Mouse (Mus musculus) forebrain, embryonic 13.5 days (tissue): ENCODE measurements around the gene Ccdc97. TPM values are rescaled to one million over a fixed set of nuclear protein-coding genes. Genes with fewer than 3 reads are reported as not detected.

Experiments
- ATAC-seq: fragments of 200-750 bp; cut with Nextera tagmentation; 2 replicates; pipeline ENCODE4 v1.8.0; 2017
- H3K27ac ChIP-seq: fragments of 300-500 bp; sonication (generic); 2 replicates; pipeline ENCODE4 v1.5.1; 2015; ENCODE audit warnings: inconsistent platforms, mild to moderate bottlenecking, moderate library complexity
- H3K27me3 ChIP-seq: fragments of 300-500 bp; sonication (generic); 2 replicates; pipeline ENCODE4 v1.6.1; 2015; ENCODE audit warnings: mild to moderate bottlenecking, inconsistent platforms
- H3K36me3 ChIP-seq: fragments of 300-500 bp; sonication (generic); 2 replicates; pipeline ENCODE4 v1.6.1; 2015; ENCODE audit warnings: mild to moderate bottlenecking, inconsistent platforms; ENCODE audit not compliant: poor library complexity, severe bottlenecking
- H3K4me1 ChIP-seq: fragments of 300-500 bp; sonication (generic); 2 replicates; pipeline ENCODE4 v1.6.1; 2015; ENCODE audit warnings: inconsistent platforms
- H3K4me2 ChIP-seq: fragments of 300-500 bp; sonication (generic); 2 replicates; pipeline ENCODE4 v1.6.1; 2015; ENCODE audit warnings: inconsistent platforms, mild to moderate bottlenecking, moderate library complexity
- H3K4me3 ChIP-seq: fragments of 300-500 bp; sonication (generic); 2 replicates; pipeline ENCODE4 v1.5.1; 2015; ENCODE audit warnings: mild to moderate bottlenecking, inconsistent platforms
- H3K9ac ChIP-seq: fragments of 300-500 bp; sonication (generic); 2 replicates; pipeline ENCODE4 v1.6.1; 2015; ENCODE audit warnings: mild to moderate bottlenecking, inconsistent platforms
- H3K9me3 ChIP-seq: fragments of 300-500 bp; sonication (generic); replicated peaks from 2 replicates; pipeline ENCODE4 v1.6.1; 2016; ENCODE audit warnings: inconsistent platforms
- WGBS: fragments of 180-500 bp; shearing (Covaris S2); methylation state at CpG from one replicate; pipeline ENCODE4 v1.1.7; 2015; 5-methylcytosine and 5-hydroxymethylcytosine counted together
- polyA plus RNA-seq: library from polyadenylated mRNA; unstranded; fragments of >200 nt; fragmentation: Nextera tagmentation; extraction: Ambion mirVana; gene quantifications from 2 replicates; pipeline ENCODE4 v1.2.1, GENCODE M21; 2015

Ccdc97 gene
- polyA plus RNA-seq, 1 experiment from 2014 or later = 26.4 TPM

DNA sequence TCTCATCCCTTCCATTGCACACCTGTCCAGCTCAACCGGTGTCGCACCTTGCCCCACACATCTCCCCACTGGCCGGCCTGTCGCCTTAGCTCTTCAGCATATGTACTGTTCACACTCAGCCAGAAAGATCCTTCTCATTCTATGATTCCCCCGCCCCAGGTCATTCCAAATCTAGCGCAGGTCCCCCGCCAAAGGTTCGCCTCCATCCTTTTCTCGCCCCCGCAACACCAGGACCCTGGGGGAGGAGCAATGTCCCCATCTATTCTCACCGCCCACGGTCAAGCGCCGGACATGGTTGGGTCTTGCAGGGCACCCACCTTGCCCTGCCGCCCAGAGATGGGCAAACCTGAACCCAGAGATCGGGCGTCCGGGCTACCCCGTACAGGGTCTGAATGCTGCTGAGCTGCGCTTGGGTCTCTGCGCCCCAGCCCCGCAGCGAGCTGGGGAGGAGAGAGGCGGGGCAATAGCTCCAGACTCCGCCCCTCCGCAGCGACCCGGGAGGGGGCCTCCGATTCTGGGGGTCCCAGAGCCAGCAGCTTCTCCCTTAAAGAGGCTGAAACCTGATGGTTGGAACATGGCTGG, 44.1 kb downstream of the Ccdc97 start, which contains the start of gene Tmem91:
Gene Tmem91, minus strand, starts transcription at position 448 of the 582 bp plus-strand sequence.
- Histone ChIP-seq H3K4me2 (peak within 1 kb of the TSS; percentile 57), H3K27me3 (peaks cover 38% of the 10 kb centered on the region), H3K9me3 (no peaks in the 10 kb centered on the region), H3K4me3 (peak within 1 kb of the TSS; percentile 35), H3K4me1 (peaks cover 26% of the 10 kb centered on the region), H3K9ac (peak within 1 kb of the TSS; percentile 54), H3K27ac (no peak within 1 kb of the TSS), H3K36me3 (no peaks in the 10 kb centered on the region)
- WGBS = 2% methylated on average over 29 of the region's 29 CpGs
- ATAC-seq = peak; percentile 13; the same call in 1 of the 2 replicates

DNA sequence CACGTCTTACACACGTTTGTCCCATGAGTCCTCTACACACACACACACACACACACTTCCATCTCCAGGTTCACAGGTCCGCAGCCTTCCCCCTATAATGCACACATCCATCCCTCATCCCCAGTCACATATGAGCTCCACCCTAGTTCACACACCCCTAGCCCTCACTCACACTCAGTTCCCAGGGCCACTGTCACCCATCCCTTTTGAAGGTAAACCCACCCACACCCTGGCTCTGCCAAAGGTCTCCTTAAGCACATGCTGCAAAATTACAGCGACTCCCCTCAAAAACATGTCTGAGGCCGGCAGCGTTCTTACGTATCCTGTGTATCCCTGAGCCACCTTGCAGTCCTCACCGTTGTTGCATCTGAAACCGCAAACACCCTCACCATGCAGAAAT, 44.6 kb downstream of the Ccdc97 start:
- no peak for ATAC-seq
- H3K9ac ChIP-seq = peak overlapping the region; percentile 54; the same call in 1 of the 2 replicates
- peaks cover 38% of the 10 kb centered on the region for H3K27me3 ChIP-seq
- no peak overlapping the region for H3K27ac ChIP-seq
- H3K9me3 ChIP-seq = no peaks in the 10 kb centered on the region
- H3K4me1 ChIP-seq = peaks cover 26% of the 10 kb centered on the region
- peak overlapping the region; percentile 35 for H3K4me3 ChIP-seq
- peak overlapping the region; percentile 57 for H3K4me2 ChIP-seq
- WGBS = 23% methylated on average over 9 of the region's 9 CpGs
- H3K36me3 ChIP-seq = 0 out of 2 replicates have a peak, but pooled peaks cover 3% of the 10 kb centered on the region

DNA sequence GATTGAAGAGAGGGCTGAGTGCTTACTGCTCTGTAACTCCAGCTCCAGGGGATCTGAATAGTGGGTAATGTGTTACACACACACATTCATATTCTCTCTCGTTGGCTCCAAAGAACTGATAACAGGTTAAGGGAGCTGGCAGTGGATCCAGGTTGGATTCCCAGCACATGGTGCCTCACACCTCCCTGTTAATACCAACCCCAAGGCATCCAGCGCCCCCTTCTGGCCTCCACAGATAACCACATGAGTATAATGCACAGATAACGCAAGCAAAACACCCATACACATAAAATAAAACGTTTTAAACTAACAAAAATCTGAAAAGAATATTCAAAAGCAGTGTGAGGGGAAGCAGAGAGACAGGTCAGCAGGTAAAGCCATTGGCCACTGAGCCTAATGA, 46.4 kb downstream of the Ccdc97 start:
- WGBS = 52% methylated on average over 4 of the region's 4 CpGs
- ATAC-seq = no peak
- Histone ChIP-seq H3K4me1 (peaks cover 26% of the 10 kb centered on the region), H3K4me3 (no peak overlapping the region), H3K36me3 (peaks cover 21% of the 10 kb centered on the region), H3K4me2 (no peak overlapping the region), H3K27ac (no peak overlapping the region), H3K9me3 (no peaks in the 10 kb centered on the region), H3K9ac (no peak overlapping the region), H3K27me3 (peaks cover 30% of the 10 kb centered on the region)

DNA sequence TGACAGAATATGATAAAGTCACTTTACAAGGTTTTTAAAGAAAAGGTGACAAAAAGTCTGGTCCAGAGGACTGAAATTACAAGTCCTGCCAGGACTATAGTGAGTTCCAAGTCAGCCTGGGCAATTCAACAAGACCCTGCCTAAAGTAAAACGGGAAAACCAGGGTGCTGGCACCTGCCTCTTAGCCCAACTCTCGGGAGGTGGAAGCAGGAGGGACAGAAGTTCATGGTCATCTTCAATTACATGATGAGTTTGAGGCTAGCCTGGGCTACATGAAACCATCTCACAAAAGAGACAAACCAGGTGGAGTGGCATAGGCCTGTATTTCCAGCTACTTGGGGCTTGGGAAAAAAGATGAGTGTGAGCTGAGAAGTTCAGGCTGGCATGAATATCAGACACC, 47.2 kb downstream of the Ccdc97 start:
- Histone ChIP-seq H3K9ac (no peak overlapping the region), H3K4me3 (no peak overlapping the region), H3K27me3 (peaks cover 30% of the 10 kb centered on the region), H3K36me3 (peaks cover 25% of the 10 kb centered on the region), H3K27ac (no peak overlapping the region), H3K9me3 (no peaks in the 10 kb centered on the region), H3K4me2 (no peak overlapping the region), H3K4me1 (peaks cover 21% of the 10 kb centered on the region)
- WGBS = 78% methylated on average over 2 of the region's 2 CpGs
- ATAC-seq = no peak

DNA sequence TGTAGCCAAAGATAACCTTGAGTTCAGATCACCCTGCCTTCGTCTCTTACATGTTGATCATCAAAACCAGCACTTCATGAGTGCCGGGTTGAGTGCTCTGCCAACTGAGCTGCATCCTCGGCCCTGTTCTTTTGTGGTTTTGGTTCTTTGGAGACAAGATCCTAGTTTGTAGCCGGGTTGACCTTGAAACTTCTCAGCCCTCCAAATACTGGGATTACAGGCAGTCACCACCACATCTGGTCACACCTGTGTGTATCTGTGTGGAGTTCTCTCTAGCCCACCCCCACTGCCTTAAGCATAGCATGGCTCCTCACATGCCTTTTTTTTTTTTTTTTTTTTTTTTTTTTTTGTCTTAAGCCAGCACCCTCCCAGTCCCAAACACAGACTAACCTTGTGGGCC, 48.8 kb downstream of the Ccdc97 start:
- Histone ChIP-seq H3K4me2 (no peak overlapping the region), H3K4me3 (no peak overlapping the region), H3K9me3 (no peaks in the 10 kb centered on the region), H3K36me3 (peaks cover 41% of the 10 kb centered on the region), H3K27me3 (peaks cover 22% of the 10 kb centered on the region), H3K4me1 (peaks cover 8% of the 10 kb centered on the region), H3K9ac (no peak overlapping the region), H3K27ac (no peak overlapping the region)
- 89% methylated on average over 4 of the region's 4 CpGs for WGBS
- ATAC-seq = no peak

DNA sequence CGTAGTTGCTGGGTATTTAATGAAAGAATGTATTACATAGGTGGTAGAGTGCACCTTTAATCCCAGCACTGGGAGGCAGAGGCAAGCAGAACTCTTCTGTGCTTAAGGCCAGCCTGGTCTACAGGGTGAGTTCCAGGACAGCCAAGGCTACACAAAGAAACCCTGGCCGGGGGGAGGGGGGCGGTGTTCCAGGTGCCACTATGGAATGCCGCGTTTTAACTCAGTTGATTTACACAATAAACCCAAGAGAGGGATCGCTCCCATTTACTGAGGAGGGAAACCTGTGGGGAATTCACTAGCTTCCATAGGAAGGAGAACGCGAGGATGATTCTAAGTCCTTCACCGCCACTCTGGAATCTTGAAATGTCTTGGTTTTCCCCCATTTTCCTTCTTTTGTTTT, 49.3 kb downstream of the Ccdc97 start:
- H3K4me3 ChIP-seq = no peak overlapping the region
- H3K27ac ChIP-seq = no peak overlapping the region
- peaks cover 3% of the 10 kb centered on the region for H3K4me1 ChIP-seq
- 84% methylated on average over 9 of the region's 9 CpGs for WGBS
- ATAC-seq = no peak
- H3K36me3 ChIP-seq = peaks cover 45% of the 10 kb centered on the region
- H3K9ac ChIP-seq = no peak overlapping the region
- H3K4me2 ChIP-seq = no peak overlapping the region
- H3K27me3 ChIP-seq = peaks cover 18% of the 10 kb centered on the region
- H3K9me3 ChIP-seq = no peaks in the 10 kb centered on the region

DNA sequence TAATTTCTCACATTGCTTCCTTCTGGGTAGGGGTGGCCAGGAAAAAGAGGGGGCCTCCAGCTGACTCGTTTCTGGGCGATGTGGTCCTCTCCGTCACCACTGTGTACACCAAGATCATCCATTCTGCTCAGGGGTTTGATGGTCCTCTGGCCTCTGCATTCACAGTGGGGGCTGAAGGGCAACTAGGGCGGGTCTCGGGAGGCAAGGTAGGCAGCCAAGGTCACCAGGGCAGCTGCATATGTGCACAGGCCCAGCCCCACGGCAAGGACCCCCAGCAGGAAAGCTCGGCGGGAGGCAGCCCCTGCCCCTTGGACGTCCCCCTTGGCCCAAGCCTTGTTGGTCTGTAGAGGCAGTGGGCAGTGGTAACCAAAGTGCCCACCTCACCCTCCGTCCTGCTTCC, 49.7 kb downstream of the Ccdc97 start:
- H3K9me3 ChIP-seq = no peaks in the 10 kb centered on the region
- no peak overlapping the region for H3K27ac ChIP-seq
- peaks cover 13% of the 10 kb centered on the region for H3K27me3 ChIP-seq
- H3K36me3 ChIP-seq = peaks cover 50% of the 10 kb centered on the region
- H3K4me3 ChIP-seq = no peak overlapping the region
- H3K4me2 ChIP-seq = no peak overlapping the region
- no peak for ATAC-seq
- WGBS = 90% methylated on average over 10 of the region's 10 CpGs
- no peaks in the 10 kb centered on the region for H3K4me1 ChIP-seq
- H3K9ac ChIP-seq = no peak overlapping the region

DNA sequence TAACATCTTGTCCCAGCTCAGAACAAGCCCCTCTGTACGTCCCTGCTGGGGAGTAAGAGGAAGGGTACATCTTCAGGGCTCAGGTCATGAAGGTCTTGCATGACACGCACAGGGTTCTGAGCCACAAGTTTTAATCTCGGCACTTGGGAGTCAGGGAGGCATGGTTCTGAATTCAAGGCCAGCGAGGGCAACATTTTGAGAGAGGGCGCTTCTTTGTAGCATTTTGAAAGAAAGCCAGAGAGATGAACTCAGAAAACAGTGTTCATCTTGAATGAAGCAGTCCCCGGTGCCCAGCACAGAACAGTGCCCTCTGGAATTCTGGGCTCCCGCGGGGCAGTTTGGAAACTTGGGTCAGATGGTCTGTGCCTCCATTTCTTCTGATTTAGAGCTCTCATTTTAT, 52.5 kb downstream of the Ccdc97 start:
- Histone ChIP-seq H3K4me2 (no peak overlapping the region), H3K27ac (no peak overlapping the region), H3K9me3 (no peaks in the 10 kb centered on the region), H3K36me3 (peaks cover 65% of the 10 kb centered on the region), H3K4me3 (no peak overlapping the region), H3K9ac (no peak overlapping the region), H3K4me1 (no peaks in the 10 kb centered on the region), H3K27me3 (no peaks in the 10 kb centered on the region)
- ATAC-seq = no peak
- 90% methylated on average over 8 of the region's 8 CpGs for WGBS

Other genes with a start within 250 kb of the Ccdc97 start
- 0.39 and 0.49 TPM in 2 replicates for gene Ceacam1, start 241.5 kb downstream of the Ccdc97 start, polyA plus RNA-seq
- 0.14 and 0.15 TPM in 2 replicates for gene Ceacam2, start 179.2 kb downstream of the Ccdc97 start, polyA plus RNA-seq
- gene Erich4, start 103.2 kb downstream of the Ccdc97 start, polyA plus RNA-seq = not detected in 2 replicates
- 25.6 and 27.4 TPM in 2 replicates for gene Dmac2, start 99.7 kb downstream of the Ccdc97 start, polyA plus RNA-seq
- gene B3gnt8, start 92.4 kb downstream of the Ccdc97 start, polyA plus RNA-seq = 0.67 and 0.69 TPM in 2 replicates
- 48.1 and 49.0 TPM in 2 replicates for gene Bckdha, start 60.1 kb downstream of the Ccdc97 start, polyA plus RNA-seq
- gene Exosc5, start 59.9 kb downstream of the Ccdc97 start, polyA plus RNA-seq = 54.0 and 55.2 TPM in 2 replicates
- 5.2 and 7.5 TPM in 2 replicates for gene Tmem91, start 43.9 kb downstream of the Ccdc97 start, polyA plus RNA-seq
- 40.2 and 48.4 TPM in 2 replicates for gene B9d2, start 38.3 kb downstream of the Ccdc97 start, polyA plus RNA-seq
- 0.34 and 0.52 TPM in 2 replicates for gene Tgfb1, start 32.1 kb downstream of the Ccdc97 start, polyA plus RNA-seq
- gene Hnrnpul1, start 35.7 kb upstream of the Ccdc97 start, polyA plus RNA-seq = 60.8 and 65.0 TPM in 2 replicates
- 18.1 and 19.4 TPM in 2 replicates for gene Axl, start 69.6 kb upstream of the Ccdc97 start, polyA plus RNA-seq
- gene Cyp2s1, start 97.8 kb upstream of the Ccdc97 start, polyA plus RNA-seq = 0.49 and 0.78 TPM in 2 replicates
- not detected in 2 replicates for gene Cyp2b10, start 178.5 kb upstream of the Ccdc97 start, polyA plus RNA-seq